Mouse (Mus musculus) intestine, postnatal 0 days (tissue): Measurements from ENCODE around the gene St6gal2. TPM values are rescaled to one million over a fixed set of nuclear protein-coding genes. Genes with fewer than 3 reads are reported as not detected.

Experiments used
- ATAC-seq: fragments of 200-750 bp; cut with Nextera tagmentation; 2 replicates; pipeline ENCODE4 v1.8.0; 2017; ENCODE audit warnings: mild to moderate bottlenecking, moderate TSS enrichment, moderate library complexity
- H3K27ac ChIP-seq: fragments of 300-500 bp; sonication (generic); 2 replicates; pipeline ENCODE4 v1.5.1; 2014; ENCODE audit warnings: mild to moderate bottlenecking, low read depth, low read length, moderate library complexity
- H3K27me3 ChIP-seq: fragments of 300-500 bp; sonication (generic); replicated peaks from 2 replicates; pipeline ENCODE4 v1.6.1; 2014; ENCODE audit warnings: low read length, mixed read lengths; ENCODE audit not compliant: control insufficient read depth, insufficient read depth
- H3K36me3 ChIP-seq: fragments of 300-500 bp; sonication (generic); 2 replicates; pipeline ENCODE4 v1.6.1; 2014; ENCODE audit warnings: mild to moderate bottlenecking, moderate library complexity; ENCODE audit not compliant: control insufficient read depth, insufficient read depth
- H3K4me1 ChIP-seq: fragments of 300-500 bp; sonication (generic); replicated peaks from 2 replicates; pipeline ENCODE4 v1.6.1; 2014; ENCODE audit warnings: antibody characterized with exemption, low read length, mixed read lengths; ENCODE audit not compliant: control insufficient read depth, insufficient read depth
- H3K4me2 ChIP-seq: fragments of 300-500 bp; sonication (generic); replicated peaks from 2 replicates; pipeline ENCODE4 v1.6.1; 2014; ENCODE audit warnings: low read depth, mild to moderate bottlenecking, moderate library complexity
- H3K4me3 ChIP-seq: fragments of 300-500 bp; sonication (generic); 2 replicates; pipeline ENCODE4 v1.5.1; 2014; ENCODE audit warnings: low read depth, low read length
- H3K9ac ChIP-seq: fragments of 300-500 bp; sonication (generic); 2 replicates; pipeline ENCODE4 v1.6.1; 2014; ENCODE audit warnings: mild to moderate bottlenecking, low read depth, low read length
- H3K9me3 ChIP-seq: fragments of 300-500 bp; sonication (generic); 2 replicates; pipeline ENCODE4 v1.6.1; 2016; ENCODE audit warnings: mixed run types; ENCODE audit not compliant: control insufficient read depth
- CTCF ChIP-seq: sonication (generic); IDR thresholded peaks from 2 replicates; pipeline ENCODE4 v1.5.1; 2016; ENCODE audit warnings: low read depth, mild to moderate bottlenecking, control low read depth, antibody characterized with exemption, moderate library complexity
- WGBS: fragments of 180-500 bp; shearing (Covaris S2); extraction: QIAGEN DNeasy Blood & Tissue Kit; methylation state at CpG from one replicate; pipeline ENCODE4 v1.1.7; 2014; 5-methylcytosine and 5-hydroxymethylcytosine counted together
- polyA plus RNA-seq: library from polyadenylated mRNA; unstranded; fragments of >200 nt; fragmentation: Nextera tagmentation; extraction: Ambion mirVana; gene quantifications from 2 replicates; pipeline ENCODE4 v1.2.1, GENCODE M21; 2015

The St6gal2 gene
- polyA plus RNA-seq, result 0.56 and 0.60 TPM in 2 replicates

GRCm38 (mm10) chr17:55445250-55446184, at the start of gene St6gal2:
Gene St6gal2 (plus strand): TSS chr17:55445382.
- WGBS, result under 1% methylated on average over 84 of the region's 84 CpGs

GRCm38 (mm10) chr17:55406043-55406442, 39.1 kb upstream of the St6gal2 start:
- Histone ChIP-seq H3K9ac (no peak overlapping the region), H3K4me2 (no peak overlapping the region), H3K27me3 (no peaks in the 10 kb centered on the region), H3K4me1 (no peaks in the 10 kb centered on the region), H3K36me3 (no peaks in the 10 kb centered on the region), H3K27ac (no peak overlapping the region), H3K9me3 (no peaks in the 10 kb centered on the region), H3K4me3 (no peak overlapping the region)
- 80% methylated on average over 2 of the region's 2 CpGs for WGBS
- no peak for TF ChIP-seq CTCF
- ATAC-seq, result no peak

More at GRCm38 (mm10) chr17:55445250-55446184, at the start of gene St6gal2:
- Histone ChIP-seq H3K36me3 (no peaks in the 10 kb centered on the region), H3K27ac (no peak within 1 kb of the TSS), H3K4me3 (peak within 1 kb of the TSS; percentile 38), H3K9me3 (no peaks in the 10 kb centered on the region), H3K9ac (no peak within 1 kb of the TSS), H3K27me3 (peaks cover 29% of the 10 kb centered on the region), H3K4me1 (no peaks in the 10 kb centered on the region), H3K4me2 (peak within 1 kb of the TSS; percentile 69)
- peak; percentile 6; the same call in 1 of the 2 replicates for TF ChIP-seq CTCF
- no peak for ATAC-seq

GRCm38 (mm10) chr17:55416519-55416918, 28.7 kb upstream of the St6gal2 start:
- Histone ChIP-seq H3K27me3 (no peaks in the 10 kb centered on the region), H3K27ac (no peak overlapping the region), H3K4me3 (no peak overlapping the region), H3K4me1 (no peaks in the 10 kb centered on the region), H3K9me3 (no peaks in the 10 kb centered on the region), H3K4me2 (no peak overlapping the region), H3K36me3 (no peaks in the 10 kb centered on the region), H3K9ac (no peak overlapping the region)
- no peak for ATAC-seq
- WGBS, result 82% methylated on average over 2 of the region's 2 CpGs
- TF ChIP-seq CTCF, result no peak

- 4% methylated on average over 6 of the region's 6 CpGs for WGBS
- Histone ChIP-seq H3K4me1 (no peaks in the 10 kb centered on the region), H3K4me2 (peak overlapping the region; percentile 69), H3K36me3 (no peaks in the 10 kb centered on the region), H3K27ac (no peak overlapping the region), H3K4me3 (peak overlapping the region; percentile 38), H3K9me3 (no peaks in the 10 kb centered on the region), H3K9ac (no peak overlapping the region), H3K27me3 (peaks cover 29% of the 10 kb centered on the region)
- no peak for ATAC-seq
- TF ChIP-seq CTCF, result no peak
Observed at GRCm38 (mm10) chr17:55446185-55446527, 974 bp downstream of the St6gal2 start.

- Histone ChIP-seq H3K9me3 (no peaks in the 10 kb centered on the region), H3K27ac (no peak overlapping the region), H3K36me3 (no peaks in the 10 kb centered on the region), H3K4me2 (no peak overlapping the region), H3K9ac (no peak overlapping the region), H3K4me3 (no peak overlapping the region), H3K27me3 (peaks cover 29% of the 10 kb centered on the region), H3K4me1 (no peaks in the 10 kb centered on the region)
- TF ChIP-seq CTCF, result no peak
- WGBS, result 37% methylated on average over 4 of the region's 4 CpGs
- no peak for ATAC-seq
Observed at GRCm38 (mm10) chr17:55446698-55447097, 1.5 kb downstream of the St6gal2 start.

GRCm38 (mm10) chr17:55450943-55451342, 5.8 kb downstream of the St6gal2 start:
- H3K27ac ChIP-seq, result no peak overlapping the region
- no peak for TF ChIP-seq CTCF
- H3K4me2 ChIP-seq, result no peak overlapping the region
- H3K4me3 ChIP-seq, result no peak overlapping the region
- ATAC-seq, result no peak
- H3K27me3 ChIP-seq, result peaks cover 12% of the 10 kb centered on the region
- no peaks in the 10 kb centered on the region for H3K4me1 ChIP-seq
- H3K9me3 ChIP-seq, result no peaks in the 10 kb centered on the region
- H3K9ac ChIP-seq, result no peak overlapping the region
- WGBS, result 50% methylated on average over 2 of the region's 2 CpGs
- no peaks in the 10 kb centered on the region for H3K36me3 ChIP-seq
